Mouse (Mus musculus): Measurements from ENCODE around the gene Cars2.

DNA sequence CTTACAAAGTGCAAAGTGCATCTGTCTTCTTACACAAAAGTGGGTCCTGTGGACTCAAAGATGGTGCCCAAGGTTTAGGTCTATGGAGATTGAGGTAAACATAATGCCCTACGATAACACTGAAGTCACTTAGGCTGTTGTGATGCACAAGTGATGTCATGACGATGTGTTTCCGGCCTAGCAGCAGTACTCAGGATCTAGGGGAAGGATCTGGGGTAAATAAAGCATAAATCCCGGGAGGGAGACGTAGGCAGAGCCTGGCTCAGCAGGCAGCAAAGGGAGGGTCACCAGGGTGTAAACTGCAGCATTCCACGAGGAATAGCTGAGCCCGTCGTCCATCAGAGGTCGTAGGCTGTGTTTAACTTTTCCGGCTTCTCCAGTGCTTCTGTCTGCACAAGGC, 41.7 kb downstream of the Cars2 start:
- TF ChIP-seq ZMIZ1 (IDR thresholded peaks at IDR 0.05; ENCODE audit: low read depth, low read length) (no peak), SMC3 (IDR thresholded peaks at IDR 0.05; ENCODE audit: low read depth, low read length) (no peak), UBTF (IDR thresholded peaks at IDR 0.05; ENCODE audit: low read depth, low read length) (no peak), ZC3H11A (IDR thresholded peaks at IDR 0.05; ENCODE audit: low read depth, low read length) (no peak), CTCF (conservative IDR thresholded peaks at IDR 0.05 in 1 of 2, IDR thresholded peaks at IDR 0.05 in 1 of 2; ENCODE audit: low read depth in 2 of 2, low read length in 2 of 2) (no peak), POLR2A (IDR thresholded peaks at IDR 0.05; ENCODE audit: low read depth, low read length) (no peak), TCF12 (IDR thresholded peaks at IDR 0.05; ENCODE audit: low read depth, low read length) (no peak), GABPA (IDR thresholded peaks at IDR 0.05; ENCODE audit: insufficient replicate concordance, low read depth, low read length) (no peak), MAX (IDR thresholded peaks at IDR 0.05; ENCODE audit: low read length) (no peak), NRF1 (IDR thresholded peaks at IDR 0.05; ENCODE audit: low read depth, low read length) (no peak), RCOR1 (conservative IDR thresholded peaks at IDR 0.05; ENCODE audit: low read depth, low read length) (no peak), USF2 (conservative IDR thresholded peaks at IDR 0.05; ENCODE audit: low read depth, low read length) (no peak), JUND (conservative IDR thresholded peaks at IDR 0.05; ENCODE audit: low read depth, low read length) (no peak)

All from CH12.LX (cell line).